In genomic region chr2:26561351-26562016, GRCm38 (mm10) we compare ENCODE assay signal across 9 mouse cellular contexts. TPM values are rescaled to one million over a fixed set of nuclear protein-coding genes. Genes with fewer than 3 reads are reported as not detected.
A peak's percentile ranks its signal among the peaks of the same experiment; 100 is the strongest.
DNase-seq lines count a peak whose midpoint lies in the region; ATAC-seq and TF ChIP-seq lines count a peak whose summit lies in the region.
"Had no signal": no experiment of that assay in that cellular context is flagged by ENCODE, and none has a peak within 500 bp of the region (broad histone marks: within the 10 kb centered on the region; RNA-seq: fewer than 3 reads in every experiment).

No protein-coding gene starts in this region.

- no peak for TF ChIP-seq EP300 in ES-Bruce4 (IDR thresholded peaks at IDR 0.05; ENCODE audit: insufficient read depth, low read depth, low read length)

- no peaks in the 10 kb centered on the region for H3K36me3 ChIP-seq in ES-Bruce4 (ENCODE audit: control insufficient read depth, insufficient read depth, low read length, poor library complexity, severe bottlenecking)
- no peaks in the 10 kb centered on the region for H3K36me3 ChIP-seq in hindbrain, embryonic 14.5 days (replicated peaks; ENCODE audit: control insufficient read depth, insufficient read depth)
- H3K36me3 ChIP-seq in liver, embryonic 15.5 days (replicated peaks): no peaks in the 10 kb centered on the region
- no peaks in the 10 kb centered on the region for H3K36me3 ChIP-seq in neural tube, embryonic 14.5 days (ENCODE audit: control insufficient read depth, insufficient read depth, low read length)
- H3K36me3 ChIP-seq: limb, embryonic 15.5 days had no signal

- no peak overlapping the region for H3K27ac ChIP-seq in ES-Bruce4 (ENCODE audit: insufficient read depth, low read length)
- no peak overlapping the region for H3K27ac ChIP-seq in embryonic fibroblast, embryonic 13.5 days (ENCODE audit: insufficient read depth, low read length)
- no peak overlapping the region for H3K27ac ChIP-seq in hindbrain, embryonic 14.5 days
- H3K27ac ChIP-seq in liver, embryonic 15.5 days (replicated peaks): no peak overlapping the region
- no peak overlapping the region for H3K27ac ChIP-seq in neural tube, embryonic 14.5 days (ENCODE audit: low read depth, low read length)
- H3K27ac ChIP-seq: limb, embryonic 15.5 days had no signal

- no peaks in the 10 kb centered on the region for H3K27me3 ChIP-seq in ES-Bruce4 (ENCODE audit: control insufficient read depth, insufficient read depth, low read length, poor library complexity, severe bottlenecking)
- H3K27me3 ChIP-seq in hindbrain, embryonic 14.5 days (ENCODE audit: control insufficient read depth, insufficient read depth, low read length): no peaks in the 10 kb centered on the region
- peaks cover 5% of the 10 kb centered on the region; the same call in 1 of the 2 replicates for H3K27me3 ChIP-seq in liver, embryonic 15.5 days
- H3K27me3 ChIP-seq in neural tube, embryonic 14.5 days (ENCODE audit: control insufficient read depth, insufficient read depth, low read length): no peaks in the 10 kb centered on the region
- H3K27me3 ChIP-seq: limb, embryonic 15.5 days had no signal

- WGBS in hindbrain, embryonic 14.5 days: 43% methylated on average over 6 of the region's 6 CpGs
- 30% methylated on average over 6 of the region's 6 CpGs for WGBS in liver, embryonic 15.5 days (ENCODE audit: insufficient replicate concordance)
- 38% methylated on average over 6 of the region's 6 CpGs for WGBS in neural tube, embryonic 14.5 days

- H3K9me3 ChIP-seq in ES-Bruce4 (replicated peaks; ENCODE audit: control insufficient read depth, insufficient read depth, low read length, poor library complexity, severe bottlenecking): no peaks in the 10 kb centered on the region
- H3K9me3 ChIP-seq in hindbrain, embryonic 14.5 days (ENCODE audit: control insufficient read depth, low read length): no peaks in the 10 kb centered on the region
- H3K9me3 ChIP-seq in liver, embryonic 15.5 days (replicated peaks): no peaks in the 10 kb centered on the region
- H3K9me3 ChIP-seq in neural tube, embryonic 14.5 days (ENCODE audit: control insufficient read depth, low read length): no peaks in the 10 kb centered on the region
- H3K9me3 ChIP-seq: limb, embryonic 15.5 days had no signal

- peak; percentile 39 for TF ChIP-seq CTCF in ES-Bruce4 (IDR thresholded peaks at IDR 0.05; ENCODE audit: low read depth, low read length)
- TF ChIP-seq CTCF in embryonic fibroblast, embryonic 13.5 days (IDR thresholded peaks at IDR 0.05; ENCODE audit: borderline replicate concordance, insufficient read depth, low read length): peak; percentile 31; the same call in 1 of the 2 replicates

- H3K4me2 ChIP-seq in hindbrain, embryonic 14.5 days (replicated peaks): no peak overlapping the region
- H3K4me2 ChIP-seq in liver, embryonic 15.5 days: no peak overlapping the region
- H3K4me2 ChIP-seq in neural tube, embryonic 14.5 days (ENCODE audit: low read depth, low read length): no peak overlapping the region
- H3K4me2 ChIP-seq: limb, embryonic 15.5 days had no signal

- no peak overlapping the region for H3K4me3 ChIP-seq in ES-Bruce4 (ENCODE audit: low read depth, low read length)
- no peak overlapping the region for H3K4me3 ChIP-seq in embryonic fibroblast, embryonic 13.5 days (ENCODE audit: insufficient read depth, low read length)
- H3K4me3 ChIP-seq in hindbrain, embryonic 14.5 days (replicated peaks; ENCODE audit: low read length): no peak overlapping the region
- H3K4me3 ChIP-seq in liver, embryonic 15.5 days (replicated peaks): no peak overlapping the region
- H3K4me3 ChIP-seq in neural tube, embryonic 14.5 days (ENCODE audit: low read depth, low read length): no peak overlapping the region
- H3K4me3 ChIP-seq: limb, embryonic 15.5 days had no signal

- DNase-seq in adrenal gland, postnatal 14 days: peak; percentile 60
- no peak for DNase-seq in adrenal gland, adult 8-10 months
- DNase-seq in hindbrain, embryonic 14.5 days (ENCODE audit: low spot score): peak; percentile 55
- no peak for DNase-seq in right cerebral cortex, postnatal 14 days

- H3K4me1 ChIP-seq in ES-Bruce4 (ENCODE audit: control insufficient read depth, insufficient read depth, low read length): peaks cover under 1% of the 10 kb centered on the region
- H3K4me1 ChIP-seq in embryonic fibroblast, embryonic 13.5 days (ENCODE audit: control insufficient read depth, insufficient read depth, low read length): 0 out of 2 replicates have a peak, but pooled peaks cover 2% of the 10 kb centered on the region
- H3K4me1 ChIP-seq in hindbrain, embryonic 14.5 days (replicated peaks; ENCODE audit: control insufficient read depth, insufficient read depth, low read length): no peaks in the 10 kb centered on the region
- H3K4me1 ChIP-seq in liver, embryonic 15.5 days (replicated peaks): peaks cover 20% of the 10 kb centered on the region; the same call in 1 of the 2 replicates
- no peaks in the 10 kb centered on the region for H3K4me1 ChIP-seq in neural tube, embryonic 14.5 days (ENCODE audit: control insufficient read depth, insufficient read depth, low read length)

- 0 out of 2 replicates have a peak, but pooled peaks have one; percentile 46 for ATAC-seq in hindbrain, embryonic 14.5 days (ENCODE audit: low FRiP score)
- ATAC-seq in liver, embryonic 15.5 days (ENCODE audit: insufficient read depth): peak; percentile 55; the same call in 1 of the 2 replicates
- peak; percentile 63; the same call in 1 of the 2 replicates for ATAC-seq in neural tube, embryonic 14.5 days (ENCODE audit: low read depth)

- H3K9ac ChIP-seq in ES-Bruce4 (ENCODE audit: low read depth, poor library complexity, severe bottlenecking): no peak overlapping the region
- no peak overlapping the region for H3K9ac ChIP-seq in hindbrain, embryonic 14.5 days
- H3K9ac ChIP-seq in liver, embryonic 15.5 days: no peak overlapping the region
- no peak overlapping the region for H3K9ac ChIP-seq in neural tube, embryonic 14.5 days (replicated peaks; ENCODE audit: low read depth, low read length)
- H3K9ac ChIP-seq: limb, embryonic 15.5 days had no signal

- no peak for TF ChIP-seq POLR2A in ES-Bruce4 (IDR thresholded peaks at IDR 0.05; ENCODE audit: insufficient read depth, low read length)
- TF ChIP-seq POLR2A in embryonic fibroblast, embryonic 13.5 days (IDR thresholded peaks at IDR 0.05; ENCODE audit: low read depth, low read length): no peak

RNA-seq across cellular contexts. Expression of gene Egfl7, which starts 18.3 kb away (rescaled TPM):
- total RNA-seq in adrenal gland, postnatal 14 days (2021): 217 and 247 TPM in 2 replicates
- total RNA-seq in adrenal gland, adult 8-10 months (2022): 100 to 1,000 TPM; 105 to 245 (median 172) TPM
- polyA plus RNA-seq in ES-Bruce4 (2011; ENCODE audit: insufficient read depth, insufficient read length, low read depth, missing spikeins): 37.7 and 41.1 TPM in 2 replicates
- 11.0 and 13.7 TPM in 2 replicates for polyA plus RNA-seq in embryonic fibroblast, embryonic 13.5 days (2011; ENCODE audit: insufficient read length, low read depth, missing spikeins)
- 62.2 and 69.2 TPM in 2 replicates for polyA plus RNA-seq in hindbrain, embryonic 14.5 days (2014; fragmentation: Nextera tagmentation; extraction: Ambion mirVana)
- 55.1 and 64.6 TPM in 2 replicates for polyA plus RNA-seq in liver, embryonic 15.5 days (2015; fragmentation: Nextera tagmentation; extraction: Ambion mirVana)
- polyA plus RNA-seq in neural tube, embryonic 14.5 days (2014; fragmentation: Nextera tagmentation; extraction: Ambion mirVana): 37.4 and 64.3 TPM in 2 replicates

RNA-seq across cellular contexts. Expression of gene Gm20532, which starts 25.0 kb away (rescaled TPM):
- not detected in 2 replicates for total RNA-seq in adrenal gland, postnatal 14 days (2021)
- total RNA-seq in adrenal gland, adult 8-10 months (2022): not detected
- not detected in 2 replicates for polyA plus RNA-seq in ES-Bruce4 (2011; ENCODE audit: insufficient read depth, insufficient read length, low read depth, missing spikeins)
- not detected in 2 replicates for polyA plus RNA-seq in embryonic fibroblast, embryonic 13.5 days (2011; ENCODE audit: insufficient read length, low read depth, missing spikeins)
- not detected in 2 replicates for polyA plus RNA-seq in hindbrain, embryonic 14.5 days (2014; fragmentation: Nextera tagmentation; extraction: Ambion mirVana)
- not detected in 2 replicates for polyA plus RNA-seq in liver, embryonic 15.5 days (2015; fragmentation: Nextera tagmentation; extraction: Ambion mirVana)
- not detected in 2 replicates for polyA plus RNA-seq in neural tube, embryonic 14.5 days (2014; fragmentation: Nextera tagmentation; extraction: Ambion mirVana)
- polyA plus RNA-seq: limb, embryonic 15.5 days had no signal

RNA-seq across cellular contexts. Expression of gene Agpat2, which starts 42.7 kb away (rescaled TPM):
- 271 and 405 TPM in 2 replicates for total RNA-seq in adrenal gland, postnatal 14 days (2021)
- total RNA-seq in adrenal gland, adult 8-10 months (2022): 100 to 1,000 TPM in 3 of 4 experiments, 10 to 100 TPM in 1; 86.0 to 354 (median 247) TPM
- 19.7 and 21.0 TPM in 2 replicates for polyA plus RNA-seq in ES-Bruce4 (2011; ENCODE audit: insufficient read depth, insufficient read length, low read depth, missing spikeins)
- polyA plus RNA-seq in embryonic fibroblast, embryonic 13.5 days (2011; ENCODE audit: insufficient read length, low read depth, missing spikeins): 21.4 and 22.4 TPM in 2 replicates
- 5.6 and 6.6 TPM in 2 replicates for polyA plus RNA-seq in hindbrain, embryonic 14.5 days (2014; fragmentation: Nextera tagmentation; extraction: Ambion mirVana)
- polyA plus RNA-seq in liver, embryonic 15.5 days (2015; fragmentation: Nextera tagmentation; extraction: Ambion mirVana): 55.6 and 63.7 TPM in 2 replicates
- polyA plus RNA-seq in neural tube, embryonic 14.5 days (2014; fragmentation: Nextera tagmentation; extraction: Ambion mirVana): 2.7 and 4.1 TPM in 2 replicates

RNA-seq across cellular contexts. Expression of gene Notch1, which starts 45.0 kb away (rescaled TPM):
- 27.5 and 35.7 TPM in 2 replicates for total RNA-seq in adrenal gland, postnatal 14 days (2021)
- total RNA-seq in adrenal gland, adult 8-10 months (2022): 10 to 100 TPM; 23.7 to 32.6 (median 28.4) TPM
- polyA plus RNA-seq in ES-Bruce4 (2011; ENCODE audit: insufficient read depth, insufficient read length, low read depth, missing spikeins): 31.1 and 31.9 TPM in 2 replicates
- polyA plus RNA-seq in embryonic fibroblast, embryonic 13.5 days (2011; ENCODE audit: insufficient read length, low read depth, missing spikeins): 19.2 and 24.3 TPM in 2 replicates
- 23.3 and 25.6 TPM in 2 replicates for polyA plus RNA-seq in hindbrain, embryonic 14.5 days (2014; fragmentation: Nextera tagmentation; extraction: Ambion mirVana)
- 2.8 and 3.1 TPM in 2 replicates for polyA plus RNA-seq in liver, embryonic 15.5 days (2015; fragmentation: Nextera tagmentation; extraction: Ambion mirVana)
- 20.8 and 26.6 TPM in 2 replicates for polyA plus RNA-seq in neural tube, embryonic 14.5 days (2014; fragmentation: Nextera tagmentation; extraction: Ambion mirVana)

Comparison
In these comparisons a context has a peak if more than half of its experiments do, and no peak if none do; other contexts are left out.
1. DNase-seq: peak in adrenal gland, postnatal 14 days (single experiment) and hindbrain, embryonic 14.5 days (single experiment); none in adrenal gland, adult 8-10 months (single experiment) and right cerebral cortex, postnatal 14 days (single experiment).
2. Peak in every context shown above with its lines, with median percentiles within 50 percentile points of each other: ATAC-seq.